Mouse (Mus musculus): ENCODE data around the gene Mylk.

GRCm38 (mm10) chr16:34946301-34946700 lies 201.3 kb downstream of the Mylk start:
- TF ChIP-seq CTCF (IDR thresholded peaks at IDR 0.05; ENCODE audit: low read depth, low read length) (no peak), POLR2A (IDR thresholded peaks at IDR 0.05; ENCODE audit: borderline replicate concordance, low read depth, low read length) (no peak)
